Mouse (Mus musculus) E14TG2a.4 (cell line): Measurements from ENCODE around the gene C1qtnf1.

ENCODE experiments used
- H3K27me3 ChIP-seq: 2 replicates; pipeline ENCODE4 v1.6.1; 2014; ENCODE audit warnings: low read length, control low read depth; ENCODE audit not compliant: insufficient read depth
- H3K36me3 ChIP-seq: 2 replicates; pipeline ENCODE4 v1.6.1; 2014; ENCODE audit warnings: low read length, control low read depth; ENCODE audit not compliant: insufficient read depth
- H3K4me1 ChIP-seq: replicated peaks from 2 replicates; pipeline ENCODE4 v1.6.1; 2014; ENCODE audit warnings: low read depth, low read length, control low read depth
- H3K4me3 ChIP-seq: replicated peaks from 2 replicates; pipeline ENCODE4 v1.5.1; 2014; ENCODE audit warnings: mild to moderate bottlenecking, low read length
- H3K9me3 ChIP-seq: 2 replicates; pipeline ENCODE4 v1.6.1; 2014; ENCODE audit warnings: low read length, control low read depth
- CTCF ChIP-seq: conservative IDR thresholded peaks from 2 replicates; pipeline ENCODE4 v1.5.1; 2014; ENCODE audit warnings: low read length
- NANOG ChIP-seq: IDR thresholded peaks from 2 replicates; pipeline ENCODE4 v1.6.1; 2014; ENCODE audit warnings: borderline replicate concordance, low read length, mixed read lengths
- POU5F1 ChIP-seq: IDR thresholded peaks from 2 replicates; pipeline ENCODE4 v1.6.1; 2014; ENCODE audit warnings: low read length, borderline replicate concordance

The C1qtnf1 gene

DNA sequence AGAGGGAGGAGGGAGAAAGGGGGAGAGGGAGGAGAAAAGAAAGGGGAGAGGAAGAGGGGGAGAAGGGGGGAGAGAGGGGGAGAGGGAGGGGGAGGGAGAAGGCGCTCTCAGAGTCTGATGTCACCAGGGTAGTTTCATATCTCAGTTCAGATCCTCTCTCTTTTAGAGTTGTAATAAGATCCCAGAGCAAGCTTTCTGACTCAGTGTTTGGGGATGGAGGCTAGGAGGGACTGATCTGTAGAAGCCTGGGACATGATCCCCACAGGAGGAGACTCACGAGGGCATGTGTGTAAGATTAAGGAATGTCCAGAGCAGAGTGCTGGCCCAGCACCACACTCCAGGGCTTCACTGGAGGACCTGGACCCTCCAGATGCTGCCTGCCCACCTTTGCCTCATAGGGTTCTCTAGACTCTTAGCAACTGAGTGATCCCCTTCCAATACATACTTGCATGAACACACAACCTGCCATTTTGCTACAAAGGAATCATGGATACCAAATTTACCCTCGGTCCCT, 680 bp upstream of the C1qtnf1 start:
- TF ChIP-seq POU5F1 (no peak), NANOG (no peak), CTCF (no peak)
- Histone ChIP-seq H3K36me3 (no peaks in the 10 kb centered on the region), H3K27me3 (peaks cover 22% of the 10 kb centered on the region), H3K4me3 (no peak overlapping the region), H3K9me3 (no peaks in the 10 kb centered on the region), H3K4me1 (peaks cover 33% of the 10 kb centered on the region)

DNA sequence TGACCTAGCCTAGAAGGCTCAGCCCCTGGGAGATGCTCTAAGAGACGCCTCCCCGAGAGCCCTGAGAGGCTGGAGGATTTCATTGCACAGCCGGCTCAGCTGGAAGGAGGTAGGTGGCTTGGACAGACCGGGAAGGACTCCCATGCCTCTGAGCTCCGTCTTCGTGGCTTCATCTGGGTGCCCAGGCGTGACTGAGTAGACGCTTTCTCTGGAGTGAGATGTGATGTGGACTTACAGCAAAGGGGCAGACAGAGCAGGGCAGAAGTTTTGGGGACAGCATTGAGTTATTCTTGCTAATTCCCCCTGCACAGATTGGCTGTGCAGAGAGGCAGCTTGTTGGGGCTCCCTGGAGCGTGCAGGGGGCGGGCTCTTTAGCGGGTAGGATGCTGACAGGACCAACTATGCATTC, 461 bp downstream of the C1qtnf1 start:
- Histone ChIP-seq H3K36me3 (no peaks in the 10 kb centered on the region), H3K4me1 (peaks cover 37% of the 10 kb centered on the region), H3K27me3 (peaks cover 22% of the 10 kb centered on the region), H3K4me3 (no peak overlapping the region), H3K9me3 (no peaks in the 10 kb centered on the region)
- TF ChIP-seq CTCF (no peak), POU5F1 (no peak), NANOG (no peak)

DNA sequence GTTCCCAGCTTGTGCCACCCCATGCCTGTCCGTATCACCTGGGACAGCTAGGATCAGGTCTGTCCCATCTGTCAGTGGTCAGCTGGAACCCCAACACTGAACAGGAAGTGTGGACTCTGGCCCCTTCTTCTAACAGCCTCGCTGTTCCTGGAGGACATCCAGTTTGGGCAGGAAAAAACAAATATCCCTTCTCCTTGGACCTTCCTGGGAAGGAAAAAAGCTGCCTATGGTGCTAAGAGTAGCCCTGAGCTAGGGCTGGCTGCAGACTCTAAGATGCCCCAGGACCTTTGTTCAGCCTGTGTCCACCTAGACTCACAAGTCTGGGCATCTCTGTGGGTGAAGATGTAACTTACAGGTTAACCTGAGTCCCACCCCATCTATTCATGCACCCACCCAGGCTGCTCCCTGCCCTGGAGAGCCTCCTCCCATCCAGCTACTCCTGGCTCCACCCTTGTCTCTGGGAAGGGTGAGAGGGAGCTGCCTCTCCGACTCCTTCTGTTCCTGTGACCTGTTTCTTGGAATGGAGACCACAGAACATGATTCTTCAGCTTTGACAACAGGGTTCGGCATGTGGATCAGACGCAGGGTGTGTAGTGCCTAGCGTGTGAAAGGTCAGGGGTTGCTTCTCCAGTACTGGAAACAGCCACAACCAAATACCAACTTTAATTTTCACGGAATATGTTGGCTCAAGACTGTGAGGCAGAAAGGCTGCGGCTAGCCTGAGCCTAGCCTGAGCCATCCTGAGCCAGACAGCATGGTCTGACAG, 1.1 kb downstream of the C1qtnf1 start:
- Histone ChIP-seq H3K4me1 (peaks cover 38% of the 10 kb centered on the region), H3K36me3 (no peaks in the 10 kb centered on the region), H3K4me3 (0 out of 2 replicates have a peak overlapping the region, but pooled peaks have one; percentile 3), H3K9me3 (no peaks in the 10 kb centered on the region), H3K27me3 (peaks cover 22% of the 10 kb centered on the region)
- no peak for TF ChIP-seq NANOG
- TF ChIP-seq CTCF, result no peak
- no peak for TF ChIP-seq POU5F1

DNA sequence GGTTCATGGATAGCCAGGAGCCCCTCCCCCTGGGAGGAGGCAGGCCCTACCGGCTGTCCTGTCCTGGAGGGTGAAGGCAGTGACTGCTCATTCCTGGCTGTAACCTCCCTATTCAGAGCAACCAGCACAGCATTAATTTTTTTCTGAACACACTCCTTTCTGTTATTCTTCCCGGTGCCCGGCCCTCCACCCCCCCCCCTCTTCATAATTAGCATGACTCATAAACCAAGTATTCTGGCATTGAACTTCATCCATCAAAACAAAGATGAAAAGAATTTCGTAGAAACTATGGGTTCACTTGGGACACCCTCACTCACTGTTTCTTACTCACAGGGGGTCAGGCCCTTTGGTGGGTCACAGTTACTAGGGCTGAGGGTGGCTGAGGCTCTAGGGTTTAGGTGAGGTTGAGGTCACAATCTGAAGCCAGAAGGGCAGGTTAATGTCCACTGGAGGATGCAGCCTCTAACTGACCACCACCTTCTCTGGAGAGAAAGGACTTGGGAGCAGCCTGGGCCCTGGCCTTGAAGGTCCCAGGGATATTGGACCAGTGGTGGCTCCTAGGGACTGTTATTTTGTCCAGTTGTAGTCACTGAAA, 2.4 kb downstream of the C1qtnf1 start:
- H3K36me3 ChIP-seq, result no peaks in the 10 kb centered on the region
- peaks cover 28% of the 10 kb centered on the region for H3K27me3 ChIP-seq
- H3K4me3 ChIP-seq, result no peak overlapping the region
- no peaks in the 10 kb centered on the region for H3K9me3 ChIP-seq
- TF ChIP-seq CTCF, result no peak
- TF ChIP-seq NANOG, result no peak
- TF ChIP-seq POU5F1, result no peak
- H3K4me1 ChIP-seq, result peaks cover 44% of the 10 kb centered on the region

DNA sequence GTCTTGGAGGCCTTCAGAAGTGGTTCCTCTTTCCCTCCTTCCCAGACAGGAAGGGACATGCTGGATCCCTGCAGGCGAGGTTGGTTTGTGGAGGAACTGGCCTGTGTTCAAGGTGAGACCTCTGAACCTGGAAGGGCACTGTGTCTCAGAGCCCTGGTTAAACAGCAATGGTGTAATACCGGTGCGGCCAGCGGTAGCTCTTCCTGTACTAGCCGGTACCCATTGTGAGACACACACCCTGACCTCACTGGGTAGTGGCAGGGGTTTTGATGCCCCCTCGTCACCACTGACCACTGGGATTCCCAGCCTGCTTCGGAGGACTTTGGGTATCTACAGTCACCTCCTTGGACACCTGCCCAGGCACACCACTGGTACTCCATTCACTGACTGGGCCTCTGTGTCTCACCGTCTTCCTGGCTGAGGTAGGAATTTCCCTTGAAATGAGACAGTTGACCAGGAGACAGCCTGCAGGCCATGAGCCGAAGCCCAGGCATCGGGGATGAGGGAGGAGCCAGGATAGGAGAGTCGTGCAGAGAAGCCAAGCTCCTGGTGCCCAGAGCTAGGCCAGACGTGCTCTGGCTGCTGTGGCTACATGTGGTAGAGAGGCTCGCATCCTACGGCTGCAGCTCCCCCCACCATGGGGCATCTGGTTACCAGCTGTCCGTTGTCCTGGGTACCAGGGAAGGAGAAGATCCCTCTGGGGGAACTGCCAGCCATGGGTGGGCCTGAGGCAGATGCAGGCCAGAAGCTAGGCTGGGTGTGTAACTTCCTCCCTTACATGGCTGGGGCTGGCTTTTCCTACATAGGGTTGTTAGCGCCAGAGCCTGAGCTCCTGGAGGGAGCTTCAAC, 3.3 kb downstream of the C1qtnf1 start:
- H3K36me3 ChIP-seq, result no peaks in the 10 kb centered on the region
- no peak for TF ChIP-seq POU5F1
- TF ChIP-seq CTCF, result no peak
- no peak for TF ChIP-seq NANOG
- H3K9me3 ChIP-seq, result no peaks in the 10 kb centered on the region
- H3K4me1 ChIP-seq, result peaks cover 44% of the 10 kb centered on the region
- H3K27me3 ChIP-seq, result peaks cover 26% of the 10 kb centered on the region
- H3K4me3 ChIP-seq, result no peak overlapping the region

DNA sequence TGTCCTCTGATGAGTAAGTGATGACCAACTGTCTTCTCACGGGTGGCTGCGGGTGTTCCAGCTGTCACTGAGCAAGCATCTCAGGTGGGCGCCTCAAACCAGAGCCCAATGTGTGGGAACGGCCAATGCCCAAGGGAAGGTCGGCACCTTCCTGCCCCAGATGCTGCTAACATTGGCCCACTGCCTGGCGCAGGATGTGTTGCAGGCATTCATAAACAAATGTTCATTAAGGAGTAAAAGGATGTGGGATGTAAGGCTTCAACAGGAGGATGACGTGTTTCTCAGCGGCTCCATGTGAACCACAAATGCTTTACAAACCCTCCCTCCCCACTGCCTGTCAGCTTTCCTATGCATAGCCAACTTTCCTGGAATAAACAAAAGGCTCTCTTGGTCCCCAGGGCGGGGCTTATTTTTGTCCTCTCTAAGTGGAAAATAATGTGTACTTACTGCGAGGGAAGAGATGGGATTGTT, 5.4 kb downstream of the C1qtnf1 start:
- Histone ChIP-seq H3K4me1 (peaks cover 43% of the 10 kb centered on the region), H3K9me3 (no peaks in the 10 kb centered on the region), H3K27me3 (peaks cover 25% of the 10 kb centered on the region), H3K36me3 (no peaks in the 10 kb centered on the region), H3K4me3 (peak overlapping the region; percentile 58)
- TF ChIP-seq CTCF (no peak), NANOG (no peak), POU5F1 (no peak)

DNA sequence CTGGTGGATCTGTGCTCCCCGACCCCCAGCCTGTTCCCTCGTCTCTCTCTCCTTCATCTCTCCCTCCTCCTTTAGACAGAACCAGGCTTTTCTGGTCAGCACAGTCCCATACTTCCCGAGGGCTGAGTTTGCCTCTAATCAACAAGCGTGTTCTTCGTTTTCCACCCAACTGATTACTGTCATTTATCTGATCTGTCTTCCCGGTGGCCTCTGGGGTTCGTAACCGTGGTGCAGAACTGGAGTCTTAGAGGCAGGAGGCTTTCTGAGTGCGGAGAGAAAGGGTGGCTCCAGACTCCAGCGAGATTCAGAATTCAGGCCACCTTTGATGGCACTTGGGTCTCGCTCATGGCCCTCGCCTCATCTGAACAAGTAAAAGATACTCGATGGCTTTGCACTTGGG, 6.1 kb downstream of the C1qtnf1 start:
- Histone ChIP-seq H3K27me3 (peaks cover 25% of the 10 kb centered on the region), H3K9me3 (no peaks in the 10 kb centered on the region), H3K4me1 (peaks cover 43% of the 10 kb centered on the region), H3K4me3 (peak overlapping the region; percentile 58), H3K36me3 (no peaks in the 10 kb centered on the region)
- TF ChIP-seq POU5F1, result no peak

DNA sequence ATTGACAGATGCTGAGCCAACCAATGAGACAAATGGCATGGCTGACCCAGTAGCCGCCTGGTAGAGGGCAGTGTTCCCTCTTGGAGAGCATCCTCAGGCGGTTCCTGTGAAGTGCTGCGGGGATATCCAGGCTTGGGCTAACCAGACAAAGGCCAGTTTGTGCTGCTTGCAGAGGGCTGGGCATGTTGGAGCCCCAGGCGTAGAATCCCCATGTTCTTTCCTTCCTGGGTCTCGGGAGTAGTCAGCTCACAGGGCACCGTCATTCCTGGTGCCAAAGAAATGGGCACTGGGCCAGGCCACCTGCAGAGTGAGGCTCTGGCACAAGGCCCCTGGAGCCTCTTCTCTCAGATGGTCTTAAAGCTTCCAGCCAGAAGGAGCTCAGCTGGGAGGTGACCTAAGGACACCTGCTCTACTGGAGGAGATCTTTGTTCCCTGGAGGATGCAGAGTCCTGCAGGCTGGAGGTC, 8.5 kb downstream of the C1qtnf1 start:
- Histone ChIP-seq H3K9me3 (no peaks in the 10 kb centered on the region), H3K36me3 (no peaks in the 10 kb centered on the region), H3K4me1 (peaks cover 42% of the 10 kb centered on the region), H3K27me3 (peaks cover 25% of the 10 kb centered on the region), H3K4me3 (no peak overlapping the region)
- no peak for TF ChIP-seq POU5F1
- no peak for TF ChIP-seq CTCF
- TF ChIP-seq NANOG, result no peak
